Mouse (Mus musculus): ENCODE measurements around the gene Sirt5. TPM values are rescaled to one million over a fixed set of nuclear protein-coding genes. Genes with fewer than 3 reads are reported as not detected.

The Sirt5 gene
- polyA plus RNA-seq, 1 experiment from 2014 or later, result 41.9 TPM

- no peak for DNase-seq (ENCODE audit: low spot score)
- Histone ChIP-seq H3K36me3 (ENCODE audit: control insufficient read depth, insufficient read depth, low read length) (no peaks in the 10 kb centered on the region), H3K9ac (ENCODE audit: low read length) (no peak overlapping the region), H3K27me3 (ENCODE audit: control insufficient read depth, insufficient read depth, low read length) (no peaks in the 10 kb centered on the region), H3K4me1 (ENCODE audit: control insufficient read depth, insufficient read depth, low read length) (no peaks in the 10 kb centered on the region), H3K9me3 (ENCODE audit: control insufficient read depth, low read length) (no peaks in the 10 kb centered on the region), H3K4me2 (ENCODE audit: low read depth, severe bottlenecking) (no peak overlapping the region), H3K27ac (replicated peaks; ENCODE audit: low read depth, low read length) (no peak overlapping the region), H3K4me3 (ENCODE audit: low read depth, low read length) (no peak overlapping the region)
- no peak for ATAC-seq (ENCODE audit: insufficient number of reproducible peaks, low FRiP score, low TSS enrichment, low read depth)
- 73% methylated on average over 6 of the region's 6 CpGs for WGBS
These were observed 4.8 kb upstream of the Sirt5 start for GRCm38 (mm10) chr13:43360534-43360933.

- no peak for DNase-seq (ENCODE audit: low spot score)
- no peak overlapping the region for H3K4me2 ChIP-seq (ENCODE audit: low read depth, severe bottlenecking)
- ATAC-seq (ENCODE audit: insufficient number of reproducible peaks, low FRiP score, low TSS enrichment, low read depth), result no peak
- H3K9ac ChIP-seq (ENCODE audit: low read length), result no peak overlapping the region
- H3K4me1 ChIP-seq (ENCODE audit: control insufficient read depth, insufficient read depth, low read length), result no peaks in the 10 kb centered on the region
- no peaks in the 10 kb centered on the region for H3K36me3 ChIP-seq (ENCODE audit: control insufficient read depth, insufficient read depth, low read length)
- H3K4me3 ChIP-seq (ENCODE audit: low read depth, low read length), result no peak overlapping the region
- no peaks in the 10 kb centered on the region for H3K9me3 ChIP-seq (ENCODE audit: control insufficient read depth, low read length)
- 83% methylated on average over 9 of the region's 9 CpGs for WGBS
- H3K27ac ChIP-seq (replicated peaks; ENCODE audit: low read depth, low read length), result no peak overlapping the region
- H3K27me3 ChIP-seq (ENCODE audit: control insufficient read depth, insufficient read depth, low read length), result no peaks in the 10 kb centered on the region
These were observed 2.9 kb upstream of the Sirt5 start for GRCm38 (mm10) chr13:43362353-43362752.

GRCm38 (mm10) chr13:43365825-43366184 is 509 bp downstream of the Sirt5 start:
- peak; percentile 52; the same call in 1 of the 2 replicates for ATAC-seq (ENCODE audit: insufficient number of reproducible peaks, low FRiP score, low TSS enrichment, low read depth)
- H3K4me2 ChIP-seq (ENCODE audit: low read depth, severe bottlenecking), result peak overlapping the region; percentile 74
- H3K27me3 ChIP-seq (ENCODE audit: control insufficient read depth, insufficient read depth, low read length), result no peaks in the 10 kb centered on the region
- peak overlapping the region; percentile 68 for H3K4me3 ChIP-seq (ENCODE audit: low read depth, low read length)
- H3K36me3 ChIP-seq (ENCODE audit: control insufficient read depth, insufficient read depth, low read length), result no peaks in the 10 kb centered on the region
- no peaks in the 10 kb centered on the region for H3K4me1 ChIP-seq (ENCODE audit: control insufficient read depth, insufficient read depth, low read length)
- H3K9ac ChIP-seq (ENCODE audit: low read length), result peak overlapping the region; percentile 83
- no peaks in the 10 kb centered on the region for H3K9me3 ChIP-seq (ENCODE audit: control insufficient read depth, low read length)
- peak overlapping the region; percentile 52; the same call in 1 of the 2 replicates for H3K27ac ChIP-seq (replicated peaks; ENCODE audit: low read depth, low read length)
- 9% methylated on average over 11 of the region's 11 CpGs for WGBS
- no peak for DNase-seq (ENCODE audit: low spot score)

GRCm38 (mm10) chr13:43370063-43370462 is 4.8 kb downstream of the Sirt5 start:
- H3K27ac ChIP-seq (replicated peaks; ENCODE audit: low read depth, low read length), result no peak overlapping the region
- no peak overlapping the region for H3K9ac ChIP-seq (ENCODE audit: low read length)
- no peak overlapping the region for H3K4me3 ChIP-seq (ENCODE audit: low read depth, low read length)
- H3K4me1 ChIP-seq (ENCODE audit: control insufficient read depth, insufficient read depth, low read length), result no peaks in the 10 kb centered on the region
- no peak overlapping the region for H3K4me2 ChIP-seq (ENCODE audit: low read depth, severe bottlenecking)
- peaks cover 8% of the 10 kb centered on the region for H3K36me3 ChIP-seq (ENCODE audit: control insufficient read depth, insufficient read depth, low read length)
- no peaks in the 10 kb centered on the region for H3K27me3 ChIP-seq (ENCODE audit: control insufficient read depth, insufficient read depth, low read length)
- no peak for ATAC-seq (ENCODE audit: insufficient number of reproducible peaks, low FRiP score, low TSS enrichment, low read depth)
- 91% methylated on average over 6 of the region's 6 CpGs for WGBS
- DNase-seq (ENCODE audit: low spot score), result no peak
- 0 out of 2 replicates have a peak, but pooled peaks cover 3% of the 10 kb centered on the region for H3K9me3 ChIP-seq (ENCODE audit: control insufficient read depth, low read length)

GRCm38 (mm10) chr13:43372892-43373291 is 7.6 kb downstream of the Sirt5 start:
- 87% methylated on average over 1 of the region's 1 CpGs for WGBS
- ATAC-seq (ENCODE audit: insufficient number of reproducible peaks, low FRiP score, low TSS enrichment, low read depth), result no peak
- H3K36me3 ChIP-seq (ENCODE audit: control insufficient read depth, insufficient read depth, low read length), result peaks cover 11% of the 10 kb centered on the region
- DNase-seq (ENCODE audit: low spot score), result no peak
- no peak overlapping the region for H3K4me3 ChIP-seq (ENCODE audit: low read depth, low read length)
- no peaks in the 10 kb centered on the region for H3K27me3 ChIP-seq (ENCODE audit: control insufficient read depth, insufficient read depth, low read length)
- no peak overlapping the region for H3K9ac ChIP-seq (ENCODE audit: low read length)
- 0 out of 2 replicates have a peak, but pooled peaks cover 3% of the 10 kb centered on the region for H3K9me3 ChIP-seq (ENCODE audit: control insufficient read depth, low read length)
- H3K4me2 ChIP-seq (ENCODE audit: low read depth, severe bottlenecking), result no peak overlapping the region
- no peaks in the 10 kb centered on the region for H3K4me1 ChIP-seq (ENCODE audit: control insufficient read depth, insufficient read depth, low read length)
- H3K27ac ChIP-seq (replicated peaks; ENCODE audit: low read depth, low read length), result no peak overlapping the region

GRCm38 (mm10) chr13:43374205-43374604 is 8.9 kb downstream of the Sirt5 start:
- DNase-seq (ENCODE audit: low spot score) (no peak), ATAC-seq (ENCODE audit: insufficient number of reproducible peaks, low FRiP score, low TSS enrichment, low read depth) (no peak)
- H3K36me3 ChIP-seq (ENCODE audit: control insufficient read depth, insufficient read depth, low read length), result peaks cover 11% of the 10 kb centered on the region
- 87% methylated on average over 10 of the region's 10 CpGs for WGBS
- H3K9me3 ChIP-seq (ENCODE audit: control insufficient read depth, low read length), result 0 out of 2 replicates have a peak, but pooled peaks cover 3% of the 10 kb centered on the region
- H3K27me3 ChIP-seq (ENCODE audit: control insufficient read depth, insufficient read depth, low read length), result no peaks in the 10 kb centered on the region
- H3K4me3 ChIP-seq (ENCODE audit: low read depth, low read length), result no peak overlapping the region
- H3K4me2 ChIP-seq (ENCODE audit: low read depth, severe bottlenecking), result no peak overlapping the region
- no peak overlapping the region for H3K27ac ChIP-seq (replicated peaks; ENCODE audit: low read depth, low read length)
- no peak overlapping the region for H3K9ac ChIP-seq (ENCODE audit: low read length)
- H3K4me1 ChIP-seq (ENCODE audit: control insufficient read depth, insufficient read depth, low read length), result no peaks in the 10 kb centered on the region

GRCm38 (mm10) chr13:43374918-43375432 is 9.7 kb downstream of the Sirt5 start:
- Histone ChIP-seq H3K27ac (replicated peaks; ENCODE audit: low read depth, low read length) (no peak overlapping the region), H3K36me3 (ENCODE audit: control insufficient read depth, insufficient read depth, low read length) (peaks cover 11% of the 10 kb centered on the region), H3K4me2 (ENCODE audit: low read depth, severe bottlenecking) (no peak overlapping the region), H3K4me3 (ENCODE audit: low read depth, low read length) (no peak overlapping the region), H3K9ac (ENCODE audit: low read length) (no peak overlapping the region), H3K4me1 (ENCODE audit: control insufficient read depth, insufficient read depth, low read length) (no peaks in the 10 kb centered on the region), H3K9me3 (ENCODE audit: control insufficient read depth, low read length) (0 out of 2 replicates have a peak, but pooled peaks cover 3% of the 10 kb centered on the region), H3K27me3 (ENCODE audit: control insufficient read depth, insufficient read depth, low read length) (no peaks in the 10 kb centered on the region)
- no peak for DNase-seq (ENCODE audit: low spot score)
- ATAC-seq (ENCODE audit: insufficient number of reproducible peaks, low FRiP score, low TSS enrichment, low read depth), result no peak
- WGBS, result 71% methylated on average over 2 of the region's 2 CpGs

GRCm38 (mm10) chr13:43379989-43380388 is 14.7 kb downstream of the Sirt5 start:
- H3K4me3 ChIP-seq (ENCODE audit: low read depth, low read length), result no peak overlapping the region
- H3K36me3 ChIP-seq (ENCODE audit: control insufficient read depth, insufficient read depth, low read length), result peaks cover 3% of the 10 kb centered on the region; the same call in 1 of the 2 replicates
- no peak for ATAC-seq (ENCODE audit: insufficient number of reproducible peaks, low FRiP score, low TSS enrichment, low read depth)
- H3K9me3 ChIP-seq (ENCODE audit: control insufficient read depth, low read length), result no peaks in the 10 kb centered on the region
- H3K4me2 ChIP-seq (ENCODE audit: low read depth, severe bottlenecking), result no peak overlapping the region
- 89% methylated on average over 3 of the region's 3 CpGs for WGBS
- no peaks in the 10 kb centered on the region for H3K4me1 ChIP-seq (ENCODE audit: control insufficient read depth, insufficient read depth, low read length)
- no peak overlapping the region for H3K9ac ChIP-seq (ENCODE audit: low read length)
- no peak for DNase-seq (ENCODE audit: low spot score)
- H3K27me3 ChIP-seq (ENCODE audit: control insufficient read depth, insufficient read depth, low read length), result no peaks in the 10 kb centered on the region
- no peak overlapping the region for H3K27ac ChIP-seq (replicated peaks; ENCODE audit: low read depth, low read length)

GRCm38 (mm10) chr13:43385321-43385720 is 20.0 kb downstream of the Sirt5 start:
- no peaks in the 10 kb centered on the region for H3K4me1 ChIP-seq (ENCODE audit: control insufficient read depth, insufficient read depth, low read length)
- H3K27ac ChIP-seq (replicated peaks; ENCODE audit: low read depth, low read length), result no peak overlapping the region
- DNase-seq (ENCODE audit: low spot score), result no peak
- no peak overlapping the region for H3K4me3 ChIP-seq (ENCODE audit: low read depth, low read length)
- no peaks in the 10 kb centered on the region for H3K9me3 ChIP-seq (ENCODE audit: control insufficient read depth, low read length)
- H3K9ac ChIP-seq (ENCODE audit: low read length), result no peak overlapping the region
- ATAC-seq (ENCODE audit: insufficient number of reproducible peaks, low FRiP score, low TSS enrichment, low read depth), result no peak
- H3K27me3 ChIP-seq (ENCODE audit: control insufficient read depth, insufficient read depth, low read length), result no peaks in the 10 kb centered on the region
- 95% methylated on average over 10 of the region's 10 CpGs for WGBS
- H3K36me3 ChIP-seq (ENCODE audit: control insufficient read depth, insufficient read depth, low read length), result no peaks in the 10 kb centered on the region; the same call in 1 of the 2 replicates
- H3K4me2 ChIP-seq (ENCODE audit: low read depth, severe bottlenecking), result no peak overlapping the region

Data from limb, embryonic 11.5 days (tissue).